Mouse (Mus musculus): Measurements from ENCODE around the gene Timm8a2.

Gene Timm8a2

GRCm38 (mm10) chr14:122034451-122034850, at the start of gene Timm8a2:
Timm8a2 (plus strand) TSS chr14:122034674.
- no peak for DNase-seq

- DNase-seq = no peak
These were observed 49.0 kb upstream of the Timm8a2 start for GRCm38 (mm10) chr14:121985477-121985876.

- DNase-seq = no peak
These were observed 48.4 kb upstream of the Timm8a2 start for GRCm38 (mm10) chr14:121986028-121986427.

GRCm38 (mm10) chr14:121987287-121987686, 47.2 kb upstream of the Timm8a2 start:
- no peak for DNase-seq

- no peak for DNase-seq
These were observed 46.8 kb upstream of the Timm8a2 start for GRCm38 (mm10) chr14:121987691-121988090.

- no peak for DNase-seq
These were observed 45.1 kb upstream of the Timm8a2 start for GRCm38 (mm10) chr14:121989331-121989730.

GRCm38 (mm10) chr14:121989869-121990268, 44.6 kb upstream of the Timm8a2 start:
- DNase-seq = no peak

GRCm38 (mm10) chr14:121990897-121991296, 43.6 kb upstream of the Timm8a2 start:
- DNase-seq = no peak

DNA sequence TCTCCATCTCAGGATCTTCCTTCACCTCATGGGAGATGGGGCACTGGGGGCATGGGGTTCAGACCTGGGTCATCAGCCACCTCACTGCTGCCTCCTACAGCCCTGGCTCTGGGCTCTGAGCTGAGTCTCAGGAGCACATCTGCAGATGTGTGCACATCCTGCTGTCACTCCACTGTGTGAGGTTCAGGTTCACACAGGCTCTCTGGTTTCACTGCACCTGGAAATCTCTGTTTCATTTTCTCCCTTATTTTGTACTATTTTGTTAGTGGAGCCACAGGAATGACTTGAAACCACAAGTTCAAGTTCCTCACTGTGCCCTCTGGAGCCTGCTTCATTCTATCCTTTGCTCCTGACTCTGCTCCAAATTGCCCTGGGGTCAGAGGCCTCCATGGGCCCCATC, 42.6 kb upstream of the Timm8a2 start:
- no peak for DNase-seq

DNA sequence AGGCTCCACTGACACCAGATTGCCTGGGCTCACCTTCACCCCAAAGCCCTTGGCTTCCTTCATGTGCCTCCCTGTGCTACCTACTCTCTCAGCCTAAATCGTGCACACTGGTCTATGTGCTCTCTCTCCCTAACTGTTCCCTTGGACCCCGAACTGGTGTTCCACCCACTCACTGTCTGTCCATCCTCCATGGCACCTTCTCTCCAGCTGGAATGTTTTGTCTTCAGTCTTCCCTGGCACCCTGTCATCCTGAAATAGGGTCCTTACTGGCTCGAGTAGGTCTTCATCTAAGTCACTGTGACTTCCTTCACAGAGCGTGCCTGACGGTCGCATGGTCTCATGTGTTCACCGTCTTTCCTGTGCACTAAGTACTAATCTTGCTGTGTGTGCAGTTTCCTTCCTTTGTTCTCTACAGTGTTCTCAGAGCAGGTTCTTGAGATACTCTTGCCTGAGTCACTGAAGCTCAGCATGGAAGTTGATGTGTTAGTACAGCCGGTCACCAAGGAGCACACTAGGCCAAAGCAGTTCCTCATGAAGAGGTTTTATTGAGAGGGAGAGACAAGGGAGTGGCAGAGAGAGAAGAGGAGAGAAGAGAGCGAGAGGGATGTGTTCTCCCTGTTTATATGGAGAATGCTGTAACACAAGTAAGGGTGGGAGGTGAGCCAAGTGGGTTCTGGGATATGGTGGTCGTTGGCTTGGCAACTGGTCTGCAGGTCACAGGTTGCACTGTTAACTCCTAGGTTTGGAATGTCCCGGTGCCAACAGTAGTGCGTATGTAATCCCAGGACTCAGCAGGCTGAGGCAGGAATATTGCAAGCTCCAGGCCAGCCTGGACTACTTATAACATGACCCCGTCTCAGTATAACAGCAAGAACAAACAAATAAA, 41.8 kb upstream of the Timm8a2 start:
- DNase-seq = no peak

GRCm38 (mm10) chr14:121993616-121994015, 40.9 kb upstream of the Timm8a2 start:
- DNase-seq = no peak

DNA sequence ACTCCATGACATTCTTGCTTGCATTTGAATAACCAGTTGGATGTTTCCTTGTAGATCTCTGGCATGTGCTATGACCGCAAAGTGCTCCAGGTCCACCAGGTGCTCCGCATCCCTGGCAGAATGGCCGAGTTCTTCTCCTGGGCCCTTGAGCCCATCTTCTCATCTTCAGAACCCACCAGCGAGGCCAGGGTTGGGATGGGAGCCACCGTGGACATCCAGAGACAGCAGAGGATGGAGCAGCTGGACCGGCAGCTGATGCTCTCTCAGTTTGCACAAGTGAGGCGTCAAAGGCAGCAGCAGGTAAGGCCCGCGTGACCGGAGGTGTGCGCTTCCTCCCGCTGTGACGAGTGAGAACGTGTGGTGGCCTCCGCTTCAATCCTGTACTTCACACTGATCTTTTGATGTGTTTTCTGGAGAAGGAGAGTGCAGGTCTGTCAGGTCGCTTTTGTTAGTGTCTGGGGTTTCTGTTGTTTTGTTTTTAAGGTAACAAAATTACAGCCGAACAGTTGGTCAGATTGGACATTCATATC, 40.2 kb upstream of the Timm8a2 start:
- DNase-seq = no peak

DNA sequence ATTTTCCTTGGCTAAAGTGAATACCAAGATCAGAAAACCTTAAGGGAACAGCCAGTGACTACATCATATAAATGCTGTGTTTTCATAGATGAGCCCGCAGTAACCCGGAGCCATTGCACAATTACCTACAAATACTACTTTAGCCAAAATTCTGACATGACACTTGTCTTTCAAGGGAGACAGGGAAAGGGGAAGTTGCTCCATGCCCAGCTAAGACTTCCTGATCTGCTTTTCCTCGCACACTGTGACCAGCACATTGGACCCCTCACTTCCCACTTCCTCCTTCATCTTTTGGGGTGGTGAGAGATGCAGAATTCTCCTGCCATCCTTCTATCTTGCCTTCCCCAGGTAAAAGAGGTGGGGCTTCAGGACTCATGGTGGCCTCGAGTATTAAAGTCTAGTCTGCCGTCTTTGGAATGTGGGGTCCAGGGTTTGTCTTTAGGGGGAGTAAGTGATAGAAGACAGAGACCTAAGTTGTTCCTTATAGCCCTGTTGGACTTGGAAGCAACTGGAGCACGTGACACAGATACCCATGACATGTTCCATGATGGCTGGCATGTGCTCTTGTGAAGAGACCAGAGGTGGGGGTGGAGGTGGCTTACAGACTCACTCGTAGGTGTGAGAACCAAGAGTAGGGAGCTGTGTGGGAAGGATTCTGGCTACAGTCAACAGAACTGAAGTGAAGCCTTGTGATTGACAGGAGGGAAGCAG, 39.5 kb upstream of the Timm8a2 start:
- no peak for DNase-seq

- no peak for DNase-seq
These were observed 39.0 kb upstream of the Timm8a2 start for GRCm38 (mm10) chr14:121995557-121995870.

GRCm38 (mm10) chr14:121996786-121997185, 37.7 kb upstream of the Timm8a2 start:
- no peak for DNase-seq

GRCm38 (mm10) chr14:121999455-121999854, 35.0 kb upstream of the Timm8a2 start:
- no peak for DNase-seq

GRCm38 (mm10) chr14:122000346-122001105, 33.9 kb upstream of the Timm8a2 start:
- DNase-seq = no peak

- DNase-seq = no peak
These were observed 32.2 kb upstream of the Timm8a2 start for GRCm38 (mm10) chr14:122002224-122002623.

DNA sequence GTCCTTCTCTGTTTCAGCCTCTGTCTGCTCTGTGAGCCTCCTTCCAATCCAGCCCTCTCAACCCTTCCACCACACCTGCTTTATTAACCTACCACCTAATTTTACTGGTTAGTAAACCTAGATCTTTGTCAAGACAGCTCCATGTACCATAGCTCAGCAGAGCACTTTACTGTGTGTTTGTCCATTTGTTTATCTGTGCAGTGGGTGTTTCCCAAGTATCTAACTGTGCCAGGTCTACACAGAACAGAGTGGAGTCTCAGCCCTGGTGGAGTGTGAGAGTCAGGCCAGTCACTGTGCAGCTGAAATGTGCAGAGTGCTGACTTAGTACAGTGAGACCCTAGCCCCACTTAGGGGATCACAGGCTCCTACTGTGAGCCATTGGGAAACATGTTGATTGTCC, 30.7 kb upstream of the Timm8a2 start:
- no peak for DNase-seq

DNA sequence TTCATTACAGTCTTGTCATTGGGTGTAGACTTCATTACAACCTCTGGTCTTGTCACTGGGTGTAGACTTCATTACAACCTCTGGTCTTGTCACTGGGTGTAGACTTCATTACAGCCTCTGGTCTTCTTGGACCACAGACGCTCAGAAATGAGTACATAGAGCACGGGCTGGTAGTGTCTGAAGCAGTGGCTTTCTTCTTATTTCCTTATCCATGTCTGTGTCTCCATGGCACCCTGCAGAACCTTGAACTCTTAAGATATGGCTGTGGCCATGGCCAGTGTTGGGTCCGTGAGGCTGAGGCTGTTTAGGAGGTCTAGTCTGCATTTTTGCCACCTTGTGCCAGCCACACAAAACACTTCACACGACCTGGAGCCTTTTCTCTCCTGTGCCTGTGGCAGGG, 26.2 kb upstream of the Timm8a2 start:
- no peak for DNase-seq

DNA sequence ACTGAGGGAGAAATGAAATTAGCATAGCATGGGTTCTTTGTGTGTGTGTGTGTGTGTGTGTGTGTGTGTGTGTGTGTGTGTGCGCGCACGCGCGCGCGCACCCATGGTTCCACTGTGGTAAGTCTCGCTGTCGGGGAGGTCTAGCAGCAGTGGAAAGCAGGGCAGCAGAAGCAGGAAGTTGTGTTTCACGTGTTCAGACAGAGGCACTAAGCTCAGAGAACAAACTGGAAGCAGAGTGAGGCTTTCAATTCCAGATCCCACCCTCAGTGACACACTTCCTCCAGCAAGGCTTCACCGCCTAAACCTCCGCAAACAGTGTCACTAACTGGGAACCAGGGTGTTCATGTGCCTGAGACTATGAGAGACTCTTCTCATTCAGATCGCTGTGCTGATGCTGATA, 25.0 kb upstream of the Timm8a2 start:
- DNase-seq = no peak

GRCm38 (mm10) chr14:122010301-122010700, 24.2 kb upstream of the Timm8a2 start:
- no peak for DNase-seq

DNA sequence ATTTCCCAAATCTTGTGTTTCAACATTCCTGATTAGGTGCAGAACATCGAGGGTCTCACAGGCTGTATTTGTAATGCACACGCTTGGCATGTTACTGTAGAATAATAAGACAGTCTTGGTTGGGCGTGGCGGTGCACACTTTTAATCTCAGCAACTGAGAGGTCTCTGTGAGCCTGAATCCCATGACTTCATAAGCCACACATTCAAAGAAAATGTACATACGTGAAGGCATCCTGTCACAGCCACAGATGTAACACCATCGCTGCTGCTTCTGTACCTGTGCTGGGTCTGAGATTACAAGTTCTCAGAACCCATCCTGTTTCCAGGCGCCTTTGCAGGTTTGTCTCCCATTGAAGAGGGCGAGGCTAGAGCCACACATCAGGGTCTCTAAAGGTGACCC, 22.7 kb upstream of the Timm8a2 start:
- no peak for DNase-seq

All from cerebellum, adult 9-11 months (tissue).